Mouse (Mus musculus) brain, embryonic 14.5 days (tissue): ENCODE data around the gene Zfp292.
A peak's percentile ranks its signal among the peaks of the same experiment; 100 is the strongest.

Source experiments
- CTCF ChIP-seq: fragments of 200-500 bp; IDR thresholded peaks from 2 replicates; pipeline ENCODE4 v1.5.1; 2012; ENCODE audit warnings: inconsistent platforms, mild to moderate bottlenecking, moderate library complexity, borderline replicate concordance; ENCODE audit not compliant: insufficient read depth, insufficient read length; ENCODE audit errors: extremely low read depth
- POLR2A ChIP-seq: fragments of 200-500 bp; IDR thresholded peaks from 2 replicates; pipeline ENCODE4 v1.6.1; 2012; ENCODE audit warnings: mild to moderate bottlenecking, inconsistent platforms, borderline replicate concordance; ENCODE audit not compliant: poor library complexity, insufficient read depth, insufficient read length, severe bottlenecking; ENCODE audit errors: extremely low read depth

DNA sequence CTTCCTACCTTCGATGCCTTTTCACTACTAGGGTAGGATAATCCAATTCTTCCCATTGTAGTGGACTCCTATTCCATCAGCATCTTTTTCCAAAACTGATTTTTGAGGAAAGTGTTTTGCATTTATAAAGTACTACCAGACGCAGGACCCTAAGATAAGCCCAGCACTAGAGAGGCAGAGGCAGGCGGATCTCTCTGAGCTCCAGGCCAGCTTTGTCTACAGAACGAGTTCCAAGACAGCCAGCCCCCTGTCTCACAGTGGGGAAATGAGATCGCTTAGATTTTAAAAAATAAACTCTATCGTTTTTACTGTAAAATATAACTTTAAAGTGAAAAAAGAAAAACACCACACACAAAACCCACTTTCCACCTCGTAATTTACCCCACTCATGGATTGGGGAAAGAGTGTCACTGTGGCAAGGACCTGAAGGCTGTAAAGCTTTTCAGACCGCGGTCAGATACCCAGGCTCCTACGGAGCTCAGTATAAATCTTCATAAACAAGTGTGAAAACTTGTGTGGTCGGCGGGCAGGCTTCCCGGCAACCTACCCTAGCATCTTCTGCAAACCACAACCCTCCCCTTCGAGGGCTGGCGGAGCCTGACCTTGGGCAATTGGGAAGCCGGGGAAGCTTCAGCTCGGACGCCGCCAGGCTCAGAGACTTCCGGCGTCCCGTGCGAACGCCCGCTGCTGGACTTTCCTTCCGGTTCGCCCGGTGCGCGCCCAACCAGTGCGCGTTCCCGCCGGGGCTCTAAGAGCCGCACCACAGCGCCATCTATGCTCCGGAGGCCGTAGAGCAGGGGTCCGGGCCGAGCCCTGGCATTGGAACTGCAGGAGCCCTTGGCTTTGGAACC is 104.9 kb downstream of the Zfp292 start, which contains the start of gene Smim8:
- TF ChIP-seq POLR2A (peak; percentile 80; the same call in 1 of the 2 replicates), CTCF (peak; percentile 90)
